Mouse (Mus musculus): ENCODE data around the gene Il20ra. TPM values are rescaled to one million over a fixed set of nuclear protein-coding genes. Genes with fewer than 3 reads are reported as not detected.

Gene Il20ra
- total RNA-seq (2014; rRNA removed) (0.11 and 1.1 TPM in 2 replicates), polyA plus RNA-seq (2015; fragmentation: Nextera tagmentation; extraction: Ambion mirVana) (0.67 and 0.71 TPM in 2 replicates)

DNA sequence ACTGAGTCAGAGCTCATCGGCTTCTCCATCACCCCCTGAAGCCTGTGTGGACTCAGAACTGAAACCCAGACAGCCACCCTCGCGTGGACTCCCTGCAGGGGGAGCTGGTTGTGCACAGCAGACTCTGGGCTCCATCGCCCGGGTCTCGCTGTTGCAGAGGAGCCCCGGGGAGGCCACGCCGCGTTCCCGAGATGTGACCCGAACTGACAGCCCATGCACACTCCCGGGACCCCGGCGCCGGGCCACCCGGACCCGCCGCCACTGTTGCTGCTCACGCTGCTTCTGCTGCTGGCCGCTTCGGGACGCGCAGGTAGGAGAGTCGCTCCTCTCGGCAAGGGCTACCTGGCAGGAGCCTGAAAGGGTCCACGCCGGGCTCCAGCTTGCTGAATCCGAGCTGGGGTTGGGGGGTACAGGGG, at the start of gene Il20ra:
Gene Il20ra, plus strand, starts transcription at position 150 of the 416 bp plus-strand sequence.
- H3K4me1 ChIP-seq (ENCODE audit: insufficient read depth, low read length) = no peaks in the 10 kb centered on the region
- peak within 1 kb of the TSS; percentile 94 for H3K4me2 ChIP-seq (ENCODE audit: low read depth, low read length)
- DNase-seq (ENCODE audit: low spot score) (peak; percentile 68), ATAC-seq (peak; percentile 68)
- H3K9me3 ChIP-seq (ENCODE audit: low read length) = no peaks in the 10 kb centered on the region
- H3K27me3 ChIP-seq (ENCODE audit: insufficient read depth, low read length) = 0 out of 2 replicates have a peak, but pooled peaks cover 3% of the 10 kb centered on the region
- TF ChIP-seq CTCF (IDR thresholded peaks at IDR 0.05; ENCODE audit: low read depth) = peak; percentile 62
- H3K27ac ChIP-seq = no peak within 1 kb of the TSS
- peak within 1 kb of the TSS; percentile 49 for H3K9ac ChIP-seq (replicated peaks; ENCODE audit: low read length)
- WGBS = 1% methylated on average over 29 of the region's 29 CpGs
- H3K36me3 ChIP-seq (ENCODE audit: insufficient read depth, low read length) = no peaks in the 10 kb centered on the region
- peak within 1 kb of the TSS; percentile 51 for H3K4me3 ChIP-seq (ENCODE audit: low read length)

DNA sequence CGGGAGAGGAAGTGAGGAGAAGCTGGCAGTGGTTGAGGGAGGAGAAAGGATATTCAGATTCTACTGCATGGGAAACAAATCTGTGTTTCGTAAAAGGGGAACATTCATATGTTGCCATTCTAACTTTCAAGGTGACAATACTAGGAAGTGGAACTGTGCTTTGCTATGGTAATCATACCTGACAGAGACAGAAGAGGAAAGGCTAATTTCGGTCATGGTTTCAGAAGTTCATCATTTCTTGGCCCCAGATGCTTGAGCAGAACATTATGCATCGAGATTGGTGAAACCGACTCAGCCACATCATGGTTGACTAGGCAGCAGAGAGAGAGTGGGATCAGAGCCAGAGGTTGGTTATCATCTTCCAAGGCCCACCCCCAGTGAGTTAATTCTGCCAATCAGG, 43.4 kb upstream of the Il20ra start:
- no peak overlapping the region for H3K4me3 ChIP-seq (ENCODE audit: low read length)
- no peak overlapping the region for H3K4me2 ChIP-seq (ENCODE audit: low read depth, low read length)
- H3K36me3 ChIP-seq (ENCODE audit: insufficient read depth, low read length) = no peaks in the 10 kb centered on the region
- H3K27ac ChIP-seq = no peak overlapping the region
- no peak for TF ChIP-seq CTCF (IDR thresholded peaks at IDR 0.05; ENCODE audit: low read depth)
- no peak for ATAC-seq
- 82% methylated on average over 5 of the region's 5 CpGs for WGBS
- H3K9ac ChIP-seq (replicated peaks; ENCODE audit: low read length) = no peak overlapping the region
- H3K4me1 ChIP-seq (ENCODE audit: insufficient read depth, low read length) = no peaks in the 10 kb centered on the region
- no peaks in the 10 kb centered on the region for H3K9me3 ChIP-seq (ENCODE audit: low read length)
- H3K27me3 ChIP-seq (ENCODE audit: insufficient read depth, low read length) = no peaks in the 10 kb centered on the region
- no peak for DNase-seq (ENCODE audit: low spot score)

DNA sequence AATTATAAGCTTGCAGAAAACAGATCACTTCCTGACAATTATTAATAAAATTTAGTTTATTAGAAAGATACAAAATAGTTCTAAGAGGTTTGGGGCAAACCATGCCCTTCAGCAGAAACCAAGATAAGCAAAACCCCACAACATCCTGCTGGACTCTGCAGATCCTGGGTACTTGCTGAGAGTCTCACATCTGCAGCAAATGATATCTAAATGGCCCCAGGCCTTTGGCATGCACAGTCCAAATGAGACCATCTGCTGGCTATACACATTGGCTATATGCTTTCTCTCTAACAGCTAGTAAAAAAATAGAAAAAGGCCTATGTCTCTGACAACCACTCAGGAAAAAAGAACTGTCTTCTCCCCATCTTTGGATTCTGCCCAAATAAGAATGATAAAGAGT, 40.4 kb upstream of the Il20ra start:
- ATAC-seq (no peak), DNase-seq (ENCODE audit: low spot score) (no peak)
- no peak overlapping the region for H3K9ac ChIP-seq (replicated peaks; ENCODE audit: low read length)
- no peak overlapping the region for H3K4me2 ChIP-seq (ENCODE audit: low read depth, low read length)
- H3K27me3 ChIP-seq (ENCODE audit: insufficient read depth, low read length) = no peaks in the 10 kb centered on the region
- H3K36me3 ChIP-seq (ENCODE audit: insufficient read depth, low read length) = no peaks in the 10 kb centered on the region
- H3K4me1 ChIP-seq (ENCODE audit: insufficient read depth, low read length) = no peaks in the 10 kb centered on the region
- no peak overlapping the region for H3K4me3 ChIP-seq (ENCODE audit: low read length)
- H3K9me3 ChIP-seq (ENCODE audit: low read length) = no peaks in the 10 kb centered on the region
- no peak for TF ChIP-seq CTCF (IDR thresholded peaks at IDR 0.05; ENCODE audit: low read depth)
- no peak overlapping the region for H3K27ac ChIP-seq

DNA sequence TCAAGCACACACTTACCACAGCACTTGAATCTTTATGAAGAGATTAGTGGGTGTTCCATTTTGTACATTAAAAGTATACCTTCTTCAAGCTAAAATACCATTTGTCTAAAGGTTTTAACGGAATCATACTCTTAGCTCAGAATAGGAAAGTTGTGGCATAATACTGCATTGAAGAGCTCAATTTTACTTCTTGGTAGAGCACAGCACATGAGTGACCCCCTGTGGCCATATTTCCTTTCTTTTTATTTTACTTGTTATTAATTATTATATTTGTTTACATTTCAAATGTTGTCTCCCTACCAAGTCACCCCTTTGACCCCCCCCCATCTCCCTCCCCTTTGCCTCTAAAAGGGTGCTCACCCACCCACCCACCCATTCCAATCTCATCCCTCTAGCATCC, 39.2 kb upstream of the Il20ra start:
- no peak overlapping the region for H3K4me2 ChIP-seq (ENCODE audit: low read depth, low read length)
- H3K9me3 ChIP-seq (ENCODE audit: low read length) = no peaks in the 10 kb centered on the region
- DNase-seq (ENCODE audit: low spot score) = no peak
- 92% methylated on average over 1 of the region's 1 CpGs for WGBS
- no peaks in the 10 kb centered on the region for H3K4me1 ChIP-seq (ENCODE audit: insufficient read depth, low read length)
- TF ChIP-seq CTCF (IDR thresholded peaks at IDR 0.05; ENCODE audit: low read depth) = no peak; the same call in 1 of the 2 replicates
- H3K27me3 ChIP-seq (ENCODE audit: insufficient read depth, low read length) = no peaks in the 10 kb centered on the region
- no peak overlapping the region for H3K4me3 ChIP-seq (ENCODE audit: low read length)
- no peak overlapping the region for H3K27ac ChIP-seq
- no peak for ATAC-seq
- H3K9ac ChIP-seq (replicated peaks; ENCODE audit: low read length) = no peak overlapping the region
- no peaks in the 10 kb centered on the region for H3K36me3 ChIP-seq (ENCODE audit: insufficient read depth, low read length)

DNA sequence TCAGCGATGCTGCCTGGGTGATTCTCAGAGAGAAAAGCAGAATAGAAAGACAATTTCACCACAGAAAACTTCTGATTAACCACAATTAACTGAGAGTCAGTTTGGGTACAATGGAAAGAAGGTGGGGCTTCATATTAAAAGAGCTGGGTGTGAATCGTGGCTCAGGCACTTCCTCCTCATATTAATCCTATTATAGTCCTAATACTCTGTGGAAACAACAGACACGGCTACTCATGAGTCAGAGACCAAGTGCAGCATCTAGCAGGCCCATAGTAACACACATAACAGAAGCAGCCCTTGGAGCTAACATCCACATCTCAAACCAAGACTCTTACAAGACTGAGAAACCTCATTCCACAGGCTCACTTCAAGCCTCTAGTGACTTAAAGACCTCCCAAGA, 24.7 kb upstream of the Il20ra start:
- no peak for TF ChIP-seq CTCF (IDR thresholded peaks at IDR 0.05; ENCODE audit: low read depth)
- ATAC-seq = no peak
- Histone ChIP-seq H3K4me2 (ENCODE audit: low read depth, low read length) (no peak overlapping the region), H3K36me3 (ENCODE audit: insufficient read depth, low read length) (no peaks in the 10 kb centered on the region), H3K9ac (replicated peaks; ENCODE audit: low read length) (no peak overlapping the region), H3K27ac (no peak overlapping the region), H3K9me3 (ENCODE audit: low read length) (no peaks in the 10 kb centered on the region), H3K27me3 (ENCODE audit: insufficient read depth, low read length) (no peaks in the 10 kb centered on the region), H3K4me1 (ENCODE audit: insufficient read depth, low read length) (no peaks in the 10 kb centered on the region), H3K4me3 (ENCODE audit: low read length) (no peak overlapping the region)
- WGBS = 76% methylated on average over 3 of the region's 3 CpGs
- no peak for DNase-seq (ENCODE audit: low spot score)

GRCm38 (mm10) chr10:19691287-19691686, 21.1 kb upstream of the Il20ra start:
- DNase-seq (ENCODE audit: low spot score) = no peak
- 74% methylated on average over 3 of the region's 3 CpGs for WGBS
- Histone ChIP-seq H3K36me3 (ENCODE audit: insufficient read depth, low read length) (no peaks in the 10 kb centered on the region), H3K9me3 (ENCODE audit: low read length) (no peaks in the 10 kb centered on the region), H3K4me1 (ENCODE audit: insufficient read depth, low read length) (no peaks in the 10 kb centered on the region), H3K27ac (no peak overlapping the region), H3K4me3 (ENCODE audit: low read length) (no peak overlapping the region), H3K9ac (replicated peaks; ENCODE audit: low read length) (no peak overlapping the region), H3K27me3 (ENCODE audit: insufficient read depth, low read length) (no peaks in the 10 kb centered on the region), H3K4me2 (ENCODE audit: low read depth, low read length) (no peak overlapping the region)
- ATAC-seq = no peak
- TF ChIP-seq CTCF (IDR thresholded peaks at IDR 0.05; ENCODE audit: low read depth) = no peak

- ATAC-seq (no peak), DNase-seq (ENCODE audit: low spot score) (no peak)
- H3K4me2 ChIP-seq (ENCODE audit: low read depth, low read length) = no peak overlapping the region
- no peak for TF ChIP-seq CTCF (IDR thresholded peaks at IDR 0.05; ENCODE audit: low read depth)
- no peak overlapping the region for H3K4me3 ChIP-seq (ENCODE audit: low read length)
- WGBS = 82% methylated on average over 13 of the region's 13 CpGs
- H3K36me3 ChIP-seq (ENCODE audit: insufficient read depth, low read length) = no peaks in the 10 kb centered on the region
- no peak overlapping the region for H3K27ac ChIP-seq
- no peak overlapping the region for H3K9ac ChIP-seq (replicated peaks; ENCODE audit: low read length)
- no peaks in the 10 kb centered on the region for H3K4me1 ChIP-seq (ENCODE audit: insufficient read depth, low read length)
- H3K27me3 ChIP-seq (ENCODE audit: insufficient read depth, low read length) = no peaks in the 10 kb centered on the region
- no peaks in the 10 kb centered on the region for H3K9me3 ChIP-seq (ENCODE audit: low read length)
These were observed 20.6 kb upstream of the Il20ra start for GRCm38 (mm10) chr10:19691771-19692170.
